Mouse (Mus musculus) stomach, postnatal 0 days (tissue): Measurements from ENCODE around the gene Tmem104.

Experiments
- CTCF ChIP-seq: IDR thresholded peaks from 2 replicates; pipeline ENCODE4 v1.5.1; 2016; ENCODE audit warnings: antibody characterized with exemption, low read depth, mild to moderate bottlenecking, moderate library complexity
- EP300 ChIP-seq: optimal IDR thresholded peaks from 2 replicates; pipeline ENCODE3; 2016; ENCODE audit warnings: antibody characterized with exemption

DNA sequence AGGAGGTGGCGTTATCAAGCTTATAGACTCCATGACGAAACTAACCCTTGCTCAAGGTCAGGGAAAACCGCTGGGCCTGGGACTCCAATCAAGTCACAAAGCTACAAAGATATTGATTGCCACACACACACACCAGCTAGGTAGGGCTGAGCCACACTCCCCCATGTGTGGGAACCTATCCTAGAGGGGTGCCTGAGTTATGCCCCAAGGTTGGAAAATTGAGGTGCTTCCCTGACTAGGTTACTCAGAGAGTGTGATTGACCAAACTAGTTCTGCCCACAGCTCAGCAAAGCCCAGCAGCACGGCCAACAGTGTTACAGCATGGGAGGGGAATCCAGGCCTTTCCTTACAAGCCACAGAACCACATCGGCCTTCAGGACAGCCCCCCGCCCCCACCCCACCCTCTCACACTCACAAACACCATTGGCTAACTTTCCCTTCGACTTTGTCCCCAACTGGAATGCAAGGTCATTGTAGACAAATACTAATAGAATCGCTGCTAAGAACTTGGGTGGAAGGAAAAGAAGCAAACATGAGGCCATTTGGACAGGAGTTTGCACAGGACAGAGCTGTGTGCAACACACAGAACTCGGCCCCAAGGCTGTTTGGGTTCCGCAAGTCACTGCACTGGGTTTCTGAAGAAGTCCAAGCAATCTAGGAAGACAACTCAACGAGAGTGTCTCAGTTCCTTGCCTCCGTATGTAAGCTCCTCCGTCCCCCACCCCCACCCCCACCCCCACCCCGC is 105.5 kb downstream of the Tmem104 start:
- no peak for TF ChIP-seq CTCF
- no peak for TF ChIP-seq EP300
